Mouse (Mus musculus) kidney, embryonic 14.5 days (tissue): ENCODE data around the gene Endou. TPM values are rescaled to one million over a fixed set of nuclear protein-coding genes. Genes with fewer than 3 reads are reported as not detected.
"Not testable (repeated sequence)": the region's sequence is repeated elsewhere in the genome, so short reads cannot be mapped to it uniquely, and the experiment has no call there.

Experiments used
- ATAC-seq: fragments of 200-750 bp; cut with Nextera tagmentation; 2 replicates; pipeline ENCODE4 v1.8.0; 2017; ENCODE audit warnings: moderate number of reproducible peaks, mild to moderate bottlenecking, moderate TSS enrichment, moderate library complexity; ENCODE audit not compliant: low FRiP score, low TSS enrichment
- H3K27ac ChIP-seq: fragments of 300-500 bp; sonication (generic); 2 replicates; pipeline ENCODE4 v1.5.1; 2014; ENCODE audit warnings: low read depth, mild to moderate bottlenecking, low read length, moderate library complexity, mixed read lengths
- H3K27me3 ChIP-seq: fragments of 300-500 bp; sonication (generic); 2 replicates; pipeline ENCODE4 v1.6.1; 2014; ENCODE audit warnings: mild to moderate bottlenecking, low read length; ENCODE audit not compliant: control insufficient read depth, insufficient read depth
- H3K36me3 ChIP-seq: fragments of 300-500 bp; sonication (generic); 2 replicates; pipeline ENCODE4 v1.6.1; 2014; ENCODE audit warnings: low read length, mixed read lengths; ENCODE audit not compliant: control insufficient read depth, insufficient read depth
- H3K4me1 ChIP-seq: fragments of 300-500 bp; sonication (generic); 2 replicates; pipeline ENCODE4 v1.6.1; 2014; ENCODE audit warnings: low read length, mixed read lengths; ENCODE audit not compliant: control insufficient read depth, insufficient read depth
- H3K4me2 ChIP-seq: fragments of 300-500 bp; sonication (generic); replicated peaks from 2 replicates; pipeline ENCODE4 v1.6.1; 2014; ENCODE audit warnings: low read depth, mild to moderate bottlenecking, low read length
- H3K4me3 ChIP-seq: fragments of 300-500 bp; sonication (generic); 2 replicates; pipeline ENCODE4 v1.5.1; 2014; ENCODE audit warnings: mild to moderate bottlenecking, low read length
- H3K9ac ChIP-seq: fragments of 300-500 bp; sonication (generic); 2 replicates; pipeline ENCODE4 v1.6.1; 2014; ENCODE audit warnings: low read depth, mild to moderate bottlenecking, low read length, moderate library complexity
- H3K9me3 ChIP-seq: fragments of 300-500 bp; sonication (generic); 2 replicates; pipeline ENCODE4 v1.6.1; 2016; ENCODE audit warnings: low read length; ENCODE audit not compliant: control insufficient read depth
- WGBS: fragments of 180-500 bp; shearing (Covaris S2); extraction: QIAGEN DNeasy Blood & Tissue Kit; methylation state at CpG from one replicate; pipeline ENCODE4 v1.1.7; 2014; 5-methylcytosine and 5-hydroxymethylcytosine counted together
- polyA plus RNA-seq: library from polyadenylated mRNA; unstranded; fragments of >200 nt; fragmentation: Nextera tagmentation; extraction: Ambion mirVana; gene quantifications from 2 replicates; pipeline ENCODE4 v1.2.1, GENCODE M21; 2014

Endou gene
- polyA plus RNA-seq, 1 experiment from 2014 or later, result 0.20 TPM

GRCm38 (mm10) chr15:97673256-97674000, 57.7 kb downstream of the Endou start:
- Histone ChIP-seq H3K36me3 (peaks cover 50% of the 10 kb centered on the region), H3K4me1 (0 out of 2 replicates have a peak, but pooled peaks cover 5% of the 10 kb centered on the region), H3K27me3 (no peaks in the 10 kb centered on the region), H3K9ac (no peak overlapping the region), H3K4me2 (no peak overlapping the region), H3K9me3 (no peaks in the 10 kb centered on the region), H3K27ac (no peak overlapping the region), H3K4me3 (no peak overlapping the region)
- no peak for ATAC-seq
- 86% methylated on average over 7 of the region's 7 CpGs for WGBS

- Histone ChIP-seq H3K27ac (no peak overlapping the region), H3K4me1 (0 out of 2 replicates have a peak, but pooled peaks cover 5% of the 10 kb centered on the region), H3K4me2 (no peak overlapping the region), H3K9ac (no peak overlapping the region), H3K36me3 (peaks cover 39% of the 10 kb centered on the region), H3K27me3 (no peaks in the 10 kb centered on the region), H3K9me3 (no peaks in the 10 kb centered on the region), H3K4me3 (no peak overlapping the region)
- ATAC-seq, result peak; percentile 63
- WGBS, result 70% methylated on average over 9 of the region's 9 CpGs
These were observed 58.9 kb downstream of the Endou start for GRCm38 (mm10) chr15:97672211-97672765.

DNA sequence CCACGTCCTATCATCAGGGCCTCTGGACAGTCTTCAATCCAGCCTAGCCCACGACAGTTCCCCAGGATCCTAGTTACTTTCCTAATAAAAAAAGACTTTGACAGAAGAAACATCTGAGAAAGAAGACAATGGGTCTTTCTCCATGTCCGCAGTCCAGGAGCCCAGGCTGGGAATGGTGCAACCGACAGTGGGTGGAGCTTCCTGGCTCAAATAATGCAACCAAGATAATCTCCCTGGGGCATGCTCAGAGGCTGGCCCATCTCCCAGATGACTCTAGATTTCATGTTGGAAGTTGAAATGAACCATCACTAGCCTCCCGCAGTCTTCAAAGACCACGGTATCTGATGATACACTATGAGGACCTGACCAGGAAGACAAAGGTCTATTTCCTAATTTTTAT, 60.6 kb downstream of the Endou start:
- H3K27me3 ChIP-seq, result no peaks in the 10 kb centered on the region
- H3K4me3 ChIP-seq, result no peak overlapping the region
- H3K36me3 ChIP-seq, result peaks cover 22% of the 10 kb centered on the region
- no peak overlapping the region for H3K4me2 ChIP-seq
- no peak overlapping the region for H3K9ac ChIP-seq
- H3K9me3 ChIP-seq, result no peaks in the 10 kb centered on the region
- no peak for ATAC-seq
- 87% methylated on average over 6 of the region's 6 CpGs for WGBS
- 0 out of 2 replicates have a peak, but pooled peaks cover 5% of the 10 kb centered on the region for H3K4me1 ChIP-seq
- no peak overlapping the region for H3K27ac ChIP-seq

- not testable (repeated sequence) for H3K9ac ChIP-seq, H3K9me3 ChIP-seq, H3K4me1 ChIP-seq, H3K4me2 ChIP-seq, ATAC-seq, H3K4me3 ChIP-seq, H3K27ac ChIP-seq, H3K36me3 ChIP-seq, H3K27me3 ChIP-seq
- 73% methylated on average over 16 of the region's 17 CpGs for WGBS
These were observed 62.8 kb downstream of the Endou start for GRCm38 (mm10) chr15:97668158-97668877.

DNA sequence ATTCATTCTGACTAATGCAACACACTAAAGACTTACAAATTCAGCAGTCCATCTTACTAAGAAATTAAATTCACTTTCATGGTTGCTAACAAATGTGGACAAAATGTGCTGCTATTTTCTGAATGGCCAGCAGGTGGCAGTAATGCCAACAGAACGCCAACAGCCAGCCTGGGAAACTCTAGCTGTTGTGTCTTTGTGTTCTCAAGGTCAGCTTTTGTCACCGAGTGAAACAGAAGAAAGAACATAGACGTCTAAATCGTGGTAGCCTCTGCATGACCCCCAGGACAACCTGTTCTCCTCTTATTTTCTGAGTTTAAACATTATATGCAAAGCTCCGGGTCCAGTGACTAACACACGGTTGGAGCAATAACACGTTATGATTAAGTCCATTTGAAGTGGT, 63.7 kb downstream of the Endou start:
- Histone ChIP-seq H3K4me1 (0 out of 2 replicates have a peak, but pooled peaks cover 4% of the 10 kb centered on the region), H3K36me3 (no peaks in the 10 kb centered on the region), H3K27ac (no peak overlapping the region), H3K4me2 (no peak overlapping the region), H3K9ac (no peak overlapping the region), H3K9me3 (no peaks in the 10 kb centered on the region), H3K27me3 (no peaks in the 10 kb centered on the region), H3K4me3 (no peak overlapping the region)
- no peak for ATAC-seq
- WGBS, result 36% methylated on average over 7 of the region's 7 CpGs

GRCm38 (mm10) chr15:97666457-97666770, 64.7 kb downstream of the Endou start:
- H3K27ac ChIP-seq, result no peak overlapping the region
- no peak for ATAC-seq
- no peaks in the 10 kb centered on the region for H3K36me3 ChIP-seq
- H3K9ac ChIP-seq, result no peak overlapping the region
- no peaks in the 10 kb centered on the region for H3K27me3 ChIP-seq
- WGBS, result 90% methylated on average over 10 of the region's 10 CpGs
- no peaks in the 10 kb centered on the region for H3K4me1 ChIP-seq
- H3K9me3 ChIP-seq, result no peaks in the 10 kb centered on the region
- H3K4me3 ChIP-seq, result no peak overlapping the region
- H3K4me2 ChIP-seq, result no peak overlapping the region

GRCm38 (mm10) chr15:97665770-97666456, 65.2 kb downstream of the Endou start:
- H3K9me3 ChIP-seq, result no peaks in the 10 kb centered on the region
- H3K36me3 ChIP-seq, result no peaks in the 10 kb centered on the region
- H3K4me3 ChIP-seq, result no peak overlapping the region
- no peak overlapping the region for H3K4me2 ChIP-seq
- no peak overlapping the region for H3K9ac ChIP-seq
- no peaks in the 10 kb centered on the region for H3K4me1 ChIP-seq
- no peak overlapping the region for H3K27ac ChIP-seq
- no peak for ATAC-seq
- WGBS, result 80% methylated on average over 25 of the region's 25 CpGs
- H3K27me3 ChIP-seq, result no peaks in the 10 kb centered on the region

DNA sequence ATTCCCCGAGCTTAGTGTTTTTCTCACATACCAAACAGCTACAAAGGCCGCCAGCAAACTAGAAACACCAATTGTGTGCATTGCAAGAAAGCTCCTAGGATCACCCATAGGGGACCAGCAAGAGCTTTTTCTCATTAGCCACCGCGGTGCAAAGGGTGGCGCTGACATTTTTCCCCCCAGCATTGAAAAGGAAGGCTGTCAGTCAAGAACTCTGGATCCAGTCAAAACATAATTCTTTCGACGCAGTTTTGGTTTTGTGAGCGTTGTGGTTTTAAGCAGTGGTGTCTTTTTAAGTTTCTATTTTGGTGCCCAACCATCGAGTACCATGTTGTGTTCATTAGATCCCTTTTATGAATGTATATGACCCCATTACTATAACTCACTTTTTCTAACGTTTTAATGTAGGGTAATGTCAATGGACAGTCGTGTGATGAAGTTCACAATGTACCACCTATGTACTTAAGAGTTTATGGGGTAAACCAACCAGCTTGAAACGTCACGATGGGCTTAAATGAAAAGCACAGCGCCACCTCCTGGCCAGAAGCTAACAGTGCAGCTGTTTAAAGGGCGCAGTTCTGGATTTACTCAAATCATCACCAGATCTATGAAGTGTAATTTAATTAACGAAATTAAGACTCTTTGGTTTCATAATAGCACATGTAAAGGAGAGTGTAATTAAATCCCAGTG, 66.0 kb downstream of the Endou start:
- Histone ChIP-seq H3K9ac (no peak overlapping the region), H3K4me3 (no peak overlapping the region), H3K4me2 (no peak overlapping the region), H3K4me1 (no peaks in the 10 kb centered on the region), H3K27me3 (no peaks in the 10 kb centered on the region), H3K9me3 (no peaks in the 10 kb centered on the region), H3K27ac (no peak overlapping the region), H3K36me3 (no peaks in the 10 kb centered on the region)
- WGBS, result 63% methylated on average over 16 of the region's 16 CpGs
- no peak for ATAC-seq
